Mouse (Mus musculus) E14TG2a.4 (cell line): ENCODE results near the gene Tpcn1.

Source experiments
- CTCF ChIP-seq: conservative IDR thresholded peaks from 2 replicates; pipeline ENCODE4 v1.5.1; 2014; ENCODE audit warnings: low read length
- NANOG ChIP-seq: IDR thresholded peaks from 2 replicates; pipeline ENCODE4 v1.6.1; 2014; ENCODE audit warnings: borderline replicate concordance, low read length, mixed read lengths

DNA sequence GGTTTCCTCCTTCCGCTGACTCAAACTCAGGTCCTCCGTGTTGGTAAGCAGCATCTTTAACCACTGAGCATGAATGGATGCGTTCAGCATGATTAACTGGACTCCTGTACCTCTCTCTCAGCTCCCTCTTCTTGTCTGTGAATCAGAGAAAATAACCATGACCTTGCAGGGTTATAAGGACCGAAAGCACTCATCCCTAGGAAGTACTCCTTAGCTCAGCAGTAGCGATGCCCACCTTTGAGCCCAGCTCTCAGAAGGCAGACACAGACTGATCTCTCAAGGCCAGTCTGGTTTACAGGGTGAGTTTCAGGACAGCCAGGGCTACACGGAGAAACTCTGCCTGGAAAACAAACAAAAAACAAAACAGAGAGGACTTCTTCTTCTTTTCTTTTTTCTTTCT is 6.0 kb upstream of the Tpcn1 start:
- TF ChIP-seq CTCF (no peak), NANOG (no peak)
